Mouse (Mus musculus) layer of hippocampus, adult 11-12 months (tissue): ENCODE measurements at regions not wholly inside any gene's neighbourhood (a gene's known extent, or its start where the extent isn't known, plus 50 kb on each side); places are given as distances from the start of the nearest gene placed in this dataset.

Source experiments
- DNase-seq: peaks from one replicate; pipeline ENCODE4 v3.0.0; 2022; ENCODE audit warnings: low spot score

- DNase-seq: no peak
Measured at GRCm38 (mm10) chr16:84581166-84581565, 66.2 kb downstream of the A730009L09Rik start.

GRCm38 (mm10) chr16:84583323-84583722 lies 68.4 kb downstream of the A730009L09Rik start:
- DNase-seq: peak; percentile 29

GRCm38 (mm10) chr16:84583773-84584229 lies 68.9 kb downstream of the A730009L09Rik start:
- no peak for DNase-seq

GRCm38 (mm10) chr16:84584724-84585399 lies 69.9 kb downstream of the A730009L09Rik start:
- DNase-seq: no peak

GRCm38 (mm10) chr16:84592978-84593377 lies 78.1 kb downstream of the A730009L09Rik start:
- DNase-seq: no peak

GRCm38 (mm10) chr16:84602969-84603368 lies 88.0 kb downstream of the A730009L09Rik start:
- DNase-seq: no peak

- no peak for DNase-seq
Measured at GRCm38 (mm10) chr16:84603465-84604205, 88.7 kb downstream of the A730009L09Rik start.

GRCm38 (mm10) chr16:84604272-84604975 lies 89.5 kb downstream of the A730009L09Rik start:
- DNase-seq: peak; percentile 11

- DNase-seq: no peak
Measured at GRCm38 (mm10) chr16:84606010-84606803, 91.3 kb downstream of the A730009L09Rik start.

- no peak for DNase-seq
Measured at GRCm38 (mm10) chr16:84606804-84607095, 91.8 kb downstream of the A730009L09Rik start.

GRCm38 (mm10) chr16:84607503-84607902 lies 92.6 kb downstream of the A730009L09Rik start:
- DNase-seq: no peak

- no peak for DNase-seq
Measured at GRCm38 (mm10) chr16:84615683-84616082, 100.8 kb downstream of the A730009L09Rik start.

GRCm38 (mm10) chr16:84616132-84616531 lies 101.2 kb downstream of the A730009L09Rik start:
- no peak for DNase-seq

GRCm38 (mm10) chr16:84618379-84618778 lies 103.5 kb downstream of the A730009L09Rik start:
- DNase-seq: no peak

GRCm38 (mm10) chr16:84619876-84620275 lies 105.0 kb downstream of the A730009L09Rik start:
- DNase-seq: no peak

- no peak for DNase-seq
Measured at GRCm38 (mm10) chr16:84620861-84621260, 105.9 kb downstream of the A730009L09Rik start.

GRCm38 (mm10) chr16:84621300-84622031 lies 106.5 kb downstream of the A730009L09Rik start:
- DNase-seq: peak; percentile 17

- no peak for DNase-seq
Measured at GRCm38 (mm10) chr16:84623346-84624085, 108.6 kb downstream of the A730009L09Rik start.

GRCm38 (mm10) chr16:84624443-84625109 lies 109.7 kb downstream of the A730009L09Rik start:
- DNase-seq: no peak

- DNase-seq: no peak
Measured at GRCm38 (mm10) chr16:84625110-84625722, 110.3 kb downstream of the A730009L09Rik start.
